Comparison of ENCODE assay signal across 9 mouse cellular contexts in the genomic region with DNA sequence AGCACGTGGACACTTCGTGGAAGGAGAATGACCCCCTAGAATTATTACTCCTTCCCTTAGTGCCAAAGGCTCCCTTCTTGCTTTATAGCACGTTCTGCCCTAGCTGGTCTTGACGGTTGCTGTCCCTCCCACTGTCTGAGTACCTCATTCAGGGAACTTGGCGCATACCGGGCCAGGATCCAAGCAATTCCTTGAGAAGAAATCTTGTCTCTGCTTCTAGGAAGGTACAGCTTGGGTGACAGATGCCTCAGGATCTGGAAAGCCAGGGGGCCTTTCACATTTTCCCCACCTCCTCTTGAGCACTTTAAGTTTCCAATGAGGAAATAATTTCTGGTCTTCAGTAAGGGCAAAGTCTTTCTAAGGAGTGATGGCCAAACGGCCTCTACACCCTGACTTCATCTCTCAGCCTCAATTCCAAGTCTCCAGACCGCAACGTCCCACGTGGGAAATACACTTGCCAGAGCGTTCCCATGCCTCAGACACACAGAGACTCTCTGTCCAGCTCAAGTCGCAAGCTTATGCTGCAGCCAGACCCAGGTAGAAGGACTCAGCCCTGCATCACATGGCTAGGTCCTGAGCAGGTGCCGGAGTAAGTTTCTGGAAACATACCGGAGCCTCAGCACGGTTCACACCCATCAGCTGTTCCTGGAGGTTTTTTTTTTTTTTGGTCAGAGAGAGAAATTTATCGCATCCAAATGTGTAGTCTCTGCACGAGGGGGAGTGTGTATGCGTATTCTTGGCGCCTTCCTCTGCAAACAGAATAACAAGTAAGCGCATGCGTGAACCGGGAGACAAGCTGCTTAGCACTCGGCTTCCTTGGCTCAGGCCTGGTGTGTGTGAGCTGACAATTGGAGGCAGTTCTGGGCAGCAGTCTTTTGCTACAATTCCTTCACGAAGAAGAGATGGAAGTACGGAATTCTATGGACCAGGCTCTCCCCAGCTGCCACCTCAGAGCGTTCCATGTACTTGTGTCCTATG.
A peak's percentile ranks its signal among the peaks of the same experiment; 100 is the strongest.
DNase-seq lines count a peak whose midpoint lies in the region; ATAC-seq and TF ChIP-seq lines count a peak whose summit lies in the region.
"Had no signal": no experiment of that assay in that cellular context is flagged by ENCODE, and none has a peak within 500 bp of the region (broad histone marks: within the 10 kb centered on the region; RNA-seq: fewer than 3 reads in every experiment).

No protein-coding gene starts in this region.

- H3K9ac ChIP-seq in lung, embryonic 14.5 days, result no peak overlapping the region
- peak overlapping the region; percentile 30; the same call in 1 of the 2 replicates for H3K9ac ChIP-seq in forebrain, embryonic 14.5 days (ENCODE audit: low read length)
- H3K9ac ChIP-seq in midbrain, embryonic 15.5 days, result no peak overlapping the region
- H3K9ac ChIP-seq: liver, embryonic 15.5 days had no signal

- peak; percentile 32 for DNase-seq in lung, embryonic 14.5 days
- DNase-seq in lung, adult 18-20 months, result no peak
- peak; percentile 95 for DNase-seq in forebrain, embryonic 14.5 days (ENCODE audit: low spot score)
- peak; percentile 6 to 26 for DNase-seq in heart, postnatal 36 days
- DNase-seq in embryo, embryonic 9.5 days (ENCODE audit: extremely low spot score), result no peak
- no peak for DNase-seq in spleen, postnatal 36 days (ENCODE audit: low spot score in 2 of 2)
- DNase-seq in kidney, adult 18-20 months, result no peak

- no peak for TF ChIP-seq CTCF in lung, embryonic 14.5 days (IDR thresholded peaks at IDR 0.05; ENCODE audit: low read depth)

- H3K9me3 ChIP-seq in lung, embryonic 14.5 days (ENCODE audit: low read depth, low read length), result no peaks in the 10 kb centered on the region
- no peaks in the 10 kb centered on the region for H3K9me3 ChIP-seq in forebrain, embryonic 14.5 days (replicated peaks; ENCODE audit: control insufficient read depth, low read length)
- H3K9me3 ChIP-seq in midbrain, embryonic 15.5 days, result no peaks in the 10 kb centered on the region
- H3K9me3 ChIP-seq: liver, embryonic 15.5 days had no signal

- no peaks in the 10 kb centered on the region for H3K27me3 ChIP-seq in lung, embryonic 14.5 days (ENCODE audit: insufficient read depth, low read length)
- H3K27me3 ChIP-seq in forebrain, embryonic 14.5 days (replicated peaks; ENCODE audit: control insufficient read depth, insufficient read depth, low read length), result no peaks in the 10 kb centered on the region
- H3K27me3 ChIP-seq in midbrain, embryonic 15.5 days (replicated peaks), result no peaks in the 10 kb centered on the region
- H3K27me3 ChIP-seq: liver, embryonic 15.5 days had no signal

- 0 out of 2 replicates have a peak, but pooled peaks cover 5% of the 10 kb centered on the region for H3K4me1 ChIP-seq in lung, embryonic 14.5 days (ENCODE audit: insufficient read depth)
- H3K4me1 ChIP-seq in forebrain, embryonic 14.5 days (ENCODE audit: control insufficient read depth, insufficient read depth, low read length), result peaks cover 30% of the 10 kb centered on the region
- H3K4me1 ChIP-seq in midbrain, embryonic 15.5 days, result peaks cover 39% of the 10 kb centered on the region
- H3K4me1 ChIP-seq: liver, embryonic 15.5 days had no signal

- no peaks in the 10 kb centered on the region for H3K36me3 ChIP-seq in lung, embryonic 14.5 days (ENCODE audit: insufficient read depth)
- H3K36me3 ChIP-seq in forebrain, embryonic 14.5 days (ENCODE audit: control insufficient read depth, insufficient read depth, low read length), result no peaks in the 10 kb centered on the region
- H3K36me3 ChIP-seq in midbrain, embryonic 15.5 days (replicated peaks), result no peaks in the 10 kb centered on the region
- H3K36me3 ChIP-seq: liver, embryonic 15.5 days had no signal

- H3K27ac ChIP-seq in lung, embryonic 14.5 days (ENCODE audit: low read depth), result no peak overlapping the region
- H3K27ac ChIP-seq in forebrain, embryonic 14.5 days (ENCODE audit: low read depth, low read length), result peak overlapping the region; percentile 78
- H3K27ac ChIP-seq in midbrain, embryonic 15.5 days, result peak overlapping the region; percentile 49
- H3K27ac ChIP-seq: liver, embryonic 15.5 days had no signal

- WGBS in lung, embryonic 14.5 days, result 68% methylated on average over 26 of the region's 26 CpGs
- 47% methylated on average over 26 of the region's 26 CpGs for WGBS in forebrain, embryonic 14.5 days
- WGBS in midbrain, embryonic 15.5 days, result 60% methylated on average over 26 of the region's 26 CpGs

- no peak overlapping the region for H3K4me3 ChIP-seq in lung, embryonic 14.5 days (ENCODE audit: low read depth, low read length)
- H3K4me3 ChIP-seq in forebrain, embryonic 14.5 days (ENCODE audit: low read depth, low read length), result no peak overlapping the region
- no peak overlapping the region for H3K4me3 ChIP-seq in midbrain, embryonic 15.5 days
- H3K4me3 ChIP-seq: liver, embryonic 15.5 days had no signal

- intact Hi-C loops in heart, postnatal 36 days (cut with DNase I), result no loop called here

- H3K4me2 ChIP-seq in lung, embryonic 14.5 days, result no peak overlapping the region
- H3K4me2 ChIP-seq in forebrain, embryonic 14.5 days (ENCODE audit: low read length), result peak overlapping the region; percentile 28; the same call in 1 of the 2 replicates
- no peak overlapping the region for H3K4me2 ChIP-seq in midbrain, embryonic 15.5 days
- H3K4me2 ChIP-seq: liver, embryonic 15.5 days had no signal

- ATAC-seq in lung, embryonic 14.5 days (ENCODE audit: insufficient read depth), result no peak
- peak; percentile 91 for ATAC-seq in forebrain, embryonic 14.5 days
- ATAC-seq in midbrain, embryonic 15.5 days (replicated peaks), result peak; percentile 64; the same call in 1 of the 2 replicates

Comparison
In these comparisons a context has a peak if more than half of its experiments do, and no peak if none do; other contexts are left out.
1. DNase-seq: peak in lung, embryonic 14.5 days (single experiment), forebrain, embryonic 14.5 days (single experiment) and heart, postnatal 36 days (2 of 2); none in lung, adult 18-20 months (0 of 2), embryo, embryonic 9.5 days (single experiment), spleen, postnatal 36 days (0 of 2) and kidney, adult 18-20 months (single experiment).